Mouse (Mus musculus): ENCODE data around the gene Kif1b. TPM values are rescaled to one million over a fixed set of nuclear protein-coding genes. Genes with fewer than 3 reads are reported as not detected.
"Not testable (repeated sequence)": the region's sequence is repeated elsewhere in the genome, so short reads cannot be mapped to it uniquely, and the experiment has no call there.

Gene Kif1b
- polyA plus RNA-seq, 1 experiment: 254 TPM

- no peak overlapping the region for H3K4me3 ChIP-seq (replicated peaks; ENCODE audit: insufficient read depth, low read depth, low read length)
- TF ChIP-seq POLR2A (IDR thresholded peaks at IDR 0.05; ENCODE audit: borderline replicate concordance, insufficient read depth, low read length) (no peak), CTCF (IDR thresholded peaks at IDR 0.05; ENCODE audit: borderline replicate concordance, insufficient read depth, low read depth, low read length) (no peak)
- H3K27me3 ChIP-seq (ENCODE audit: control insufficient read depth, insufficient read depth, low read length): no peaks in the 10 kb centered on the region
- no peak for DNase-seq
- peaks cover under 1% of the 10 kb centered on the region; the same call in 1 of the 2 replicates for H3K4me1 ChIP-seq (ENCODE audit: control insufficient read depth, insufficient read depth, low read length)
- no peak overlapping the region for H3K27ac ChIP-seq (ENCODE audit: insufficient read depth, low read length)
- 92% methylated on average over 1 of the region's 1 CpGs for WGBS
Measured at GRCm38 (mm10) chr4:149249311-149249710, 58.2 kb downstream of the Kif1b start.

GRCm38 (mm10) chr4:149247772-149248171 is 59.7 kb downstream of the Kif1b start:
- 22% methylated on average over 5 of the region's 5 CpGs for WGBS
- H3K27me3 ChIP-seq (ENCODE audit: control insufficient read depth, insufficient read depth, low read length): no peaks in the 10 kb centered on the region
- DNase-seq: no peak

GRCm38 (mm10) chr4:149247156-149247633 is 60.3 kb downstream of the Kif1b start:
- Histone ChIP-seq H3K4me3 (replicated peaks; ENCODE audit: insufficient read depth, low read depth, low read length) (no peak overlapping the region), H3K27me3 (ENCODE audit: control insufficient read depth, insufficient read depth, low read length) (no peaks in the 10 kb centered on the region), H3K27ac (ENCODE audit: insufficient read depth, low read length) (no peak overlapping the region), H3K4me1 (ENCODE audit: control insufficient read depth, insufficient read depth, low read length) (no peaks in the 10 kb centered on the region; the same call in 1 of the 2 replicates)
- TF ChIP-seq CTCF (IDR thresholded peaks at IDR 0.05; ENCODE audit: borderline replicate concordance, insufficient read depth, low read depth, low read length) (no peak), POLR2A (IDR thresholded peaks at IDR 0.05; ENCODE audit: borderline replicate concordance, insufficient read depth, low read length) (no peak)
- WGBS: 24% methylated on average over 8 of the region's 8 CpGs
- DNase-seq: peak; percentile 43 to 53

More at GRCm38 (mm10) chr4:149247772-149248171, 59.7 kb downstream of the Kif1b start:
- Histone ChIP-seq H3K4me3 (replicated peaks; ENCODE audit: insufficient read depth, low read depth, low read length) (no peak overlapping the region), H3K27ac (ENCODE audit: insufficient read depth, low read length) (peak overlapping the region; percentile 2), H3K4me1 (ENCODE audit: control insufficient read depth, insufficient read depth, low read length) (no peaks in the 10 kb centered on the region; the same call in 1 of the 2 replicates)
- TF ChIP-seq POLR2A (IDR thresholded peaks at IDR 0.05; ENCODE audit: borderline replicate concordance, insufficient read depth, low read length): no peak
- TF ChIP-seq CTCF (IDR thresholded peaks at IDR 0.05; ENCODE audit: borderline replicate concordance, insufficient read depth, low read depth, low read length): no peak

GRCm38 (mm10) chr4:149246578-149247155 is 60.8 kb downstream of the Kif1b start:
- 53% methylated on average over 7 of the region's 7 CpGs for WGBS
- no peaks in the 10 kb centered on the region; the same call in 1 of the 2 replicates for H3K4me1 ChIP-seq (ENCODE audit: control insufficient read depth, insufficient read depth, low read length)
- H3K27me3 ChIP-seq (ENCODE audit: control insufficient read depth, insufficient read depth, low read length): no peaks in the 10 kb centered on the region
- DNase-seq: no peak
- H3K27ac ChIP-seq (ENCODE audit: insufficient read depth, low read length): no peak overlapping the region
- no peak overlapping the region for H3K4me3 ChIP-seq (replicated peaks; ENCODE audit: insufficient read depth, low read depth, low read length)
- TF ChIP-seq POLR2A (IDR thresholded peaks at IDR 0.05; ENCODE audit: borderline replicate concordance, insufficient read depth, low read length): no peak
- no peak for TF ChIP-seq CTCF (IDR thresholded peaks at IDR 0.05; ENCODE audit: borderline replicate concordance, insufficient read depth, low read depth, low read length)

GRCm38 (mm10) chr4:149237011-149237410 is 70.5 kb downstream of the Kif1b start:
- WGBS: 90% methylated on average over 15 of the region's 15 CpGs
- TF ChIP-seq POLR2A (IDR thresholded peaks at IDR 0.05; ENCODE audit: borderline replicate concordance, insufficient read depth, low read length) (no peak), CTCF (IDR thresholded peaks at IDR 0.05; ENCODE audit: borderline replicate concordance, insufficient read depth, low read depth, low read length) (no peak)
- no peaks in the 10 kb centered on the region for H3K27me3 ChIP-seq (ENCODE audit: control insufficient read depth, insufficient read depth, low read length)
- DNase-seq: no peak
- H3K27ac ChIP-seq (ENCODE audit: insufficient read depth, low read length): no peak overlapping the region
- no peak overlapping the region for H3K4me3 ChIP-seq (replicated peaks; ENCODE audit: insufficient read depth, low read depth, low read length)
- H3K4me1 ChIP-seq (ENCODE audit: control insufficient read depth, insufficient read depth, low read length): no peaks in the 10 kb centered on the region

GRCm38 (mm10) chr4:149233938-149234337 is 73.6 kb downstream of the Kif1b start:
- Histone ChIP-seq H3K4me1 (ENCODE audit: control insufficient read depth, insufficient read depth, low read length) (peaks cover 5% of the 10 kb centered on the region; the same call in 1 of the 2 replicates), H3K4me3 (replicated peaks; ENCODE audit: insufficient read depth, low read depth, low read length) (no peak overlapping the region), H3K27me3 (ENCODE audit: control insufficient read depth, insufficient read depth, low read length) (no peaks in the 10 kb centered on the region), H3K27ac (ENCODE audit: insufficient read depth, low read length) (no peak overlapping the region)
- TF ChIP-seq POLR2A (IDR thresholded peaks at IDR 0.05; ENCODE audit: borderline replicate concordance, insufficient read depth, low read length) (no peak), CTCF (IDR thresholded peaks at IDR 0.05; ENCODE audit: borderline replicate concordance, insufficient read depth, low read depth, low read length) (no peak)
- WGBS: 65% methylated on average over 9 of the region's 9 CpGs
- DNase-seq: no peak

GRCm38 (mm10) chr4:149228682-149229081 is 78.8 kb downstream of the Kif1b start:
- H3K4me3 ChIP-seq (replicated peaks; ENCODE audit: insufficient read depth, low read depth, low read length); H3K4me1 ChIP-seq (ENCODE audit: control insufficient read depth, insufficient read depth, low read length); DNase-seq; H3K27ac ChIP-seq (ENCODE audit: insufficient read depth, low read length); H3K27me3 ChIP-seq (ENCODE audit: control insufficient read depth, insufficient read depth, low read length): not testable (repeated sequence)
- WGBS: 90% methylated on average over 3 of the region's 3 CpGs

GRCm38 (mm10) chr4:149228256-149228655 is 79.2 kb downstream of the Kif1b start:
- TF ChIP-seq POLR2A (IDR thresholded peaks at IDR 0.05; ENCODE audit: borderline replicate concordance, insufficient read depth, low read length) (no peak), CTCF (IDR thresholded peaks at IDR 0.05; ENCODE audit: borderline replicate concordance, insufficient read depth, low read depth, low read length) (no peak)
- H3K27ac ChIP-seq (ENCODE audit: insufficient read depth, low read length): no peak overlapping the region
- WGBS: 41% methylated on average over 3 of the region's 3 CpGs
- peak; percentile 67 to 73 for DNase-seq
- peaks cover 7% of the 10 kb centered on the region; the same call in 1 of the 2 replicates for H3K4me1 ChIP-seq (ENCODE audit: control insufficient read depth, insufficient read depth, low read length)
- H3K4me3 ChIP-seq (replicated peaks; ENCODE audit: insufficient read depth, low read depth, low read length): no peak overlapping the region
- H3K27me3 ChIP-seq (ENCODE audit: control insufficient read depth, insufficient read depth, low read length): no peaks in the 10 kb centered on the region

Data from cerebellum, adult 2 months (tissue).